Mouse (Mus musculus): ENCODE results near the gene Lhx5. TPM values are rescaled to one million over a fixed set of nuclear protein-coding genes. Genes with fewer than 3 reads are reported as not detected.
A peak's percentile ranks its signal among the peaks of the same experiment; 100 is the strongest.

Gene Lhx5
- 63.0 and 67.2 TPM in 2 replicates for polyA plus RNA-seq (2016; fragmentation: Nextera tagmentation; extraction: Ambion mirVana)

- Histone ChIP-seq H3K36me3 (no peaks in the 10 kb centered on the region), H3K9me3 (replicated peaks) (no peaks in the 10 kb centered on the region), H3K27me3 (peaks cover 96% of the 10 kb centered on the region), H3K27ac (peak within 1 kb of the TSS; percentile 92), H3K4me3 (peak within 1 kb of the TSS; percentile 55), H3K9ac (peak within 1 kb of the TSS; percentile 87), H3K4me2 (replicated peaks) (peak within 1 kb of the TSS; percentile 59), H3K4me1 (peaks cover 24% of the 10 kb centered on the region)
- 1% methylated on average over 69 of the region's 69 CpGs for WGBS
- peak; percentile 74 for ATAC-seq (ENCODE audit: low FRiP score)
Observed at GRCm38 (mm10) chr5:120431649-120432485, at the start of gene Lhx5. Lhx5 (plus strand) TSS chr5:120431699.

DNA sequence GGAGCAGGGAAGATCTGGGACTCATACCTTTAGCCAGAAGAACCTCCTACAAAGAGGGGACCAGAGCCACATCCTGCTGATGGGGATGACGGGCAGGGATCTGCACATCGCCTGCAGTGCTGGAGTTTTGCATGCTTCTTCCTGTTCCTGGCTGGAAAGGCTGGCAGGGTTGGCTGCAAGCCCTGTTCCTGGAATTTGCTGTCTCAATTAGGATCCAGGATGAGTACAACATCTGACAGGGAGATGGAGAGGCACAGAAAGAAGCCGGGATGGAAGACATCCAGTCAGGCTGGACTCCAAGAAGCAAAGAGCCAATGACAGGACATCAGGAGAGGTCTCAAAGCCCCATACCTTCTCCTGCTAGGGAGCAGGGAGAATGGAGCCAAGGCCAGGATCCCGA, 45.1 kb upstream of the Lhx5 start:
- Histone ChIP-seq H3K4me3 (no peak overlapping the region), H3K27me3 (peaks cover 20% of the 10 kb centered on the region), H3K9me3 (replicated peaks) (no peaks in the 10 kb centered on the region), H3K27ac (no peak overlapping the region), H3K4me1 (peaks cover 12% of the 10 kb centered on the region), H3K9ac (no peak overlapping the region), H3K36me3 (no peaks in the 10 kb centered on the region), H3K4me2 (replicated peaks) (no peak overlapping the region)
- 87% methylated on average over 4 of the region's 4 CpGs for WGBS
- ATAC-seq (ENCODE audit: low FRiP score), result no peak

DNA sequence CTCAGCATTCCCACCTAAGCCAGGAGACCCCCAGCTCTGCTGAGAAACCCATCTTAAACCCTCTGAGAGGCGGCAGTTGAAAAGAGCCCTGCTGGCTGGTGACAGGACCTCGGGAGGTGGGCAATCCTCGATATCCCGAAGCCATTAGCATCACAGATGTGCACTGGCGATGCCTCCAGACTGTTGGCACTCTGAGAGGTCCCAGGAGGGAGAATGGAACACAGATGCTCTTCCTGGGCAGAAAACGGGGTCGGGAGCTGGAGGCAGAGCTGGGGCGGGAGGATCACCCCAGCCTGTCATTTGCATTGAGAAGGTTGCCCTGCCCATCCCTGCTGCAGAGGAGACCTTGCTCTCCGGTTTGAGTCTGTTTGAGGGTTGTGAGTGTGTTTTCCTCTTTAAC, 42.7 kb upstream of the Lhx5 start:
- Histone ChIP-seq H3K4me3 (no peak overlapping the region), H3K4me2 (replicated peaks) (no peak overlapping the region), H3K9ac (no peak overlapping the region), H3K27me3 (peaks cover 14% of the 10 kb centered on the region; the same call in 1 of the 2 replicates), H3K27ac (peak overlapping the region; percentile 6; the same call in 1 of the 2 replicates), H3K9me3 (replicated peaks) (no peaks in the 10 kb centered on the region), H3K36me3 (no peaks in the 10 kb centered on the region), H3K4me1 (peaks cover 8% of the 10 kb centered on the region)
- WGBS, result 26% methylated on average over 9 of the region's 9 CpGs
- no peak for ATAC-seq (ENCODE audit: low FRiP score)

GRCm38 (mm10) chr5:120389973-120390372, 41.5 kb upstream of the Lhx5 start:
- 74% methylated on average over 2 of the region's 2 CpGs for WGBS
- Histone ChIP-seq H3K9me3 (replicated peaks) (no peaks in the 10 kb centered on the region), H3K27ac (peak overlapping the region; percentile 17; the same call in 1 of the 2 replicates), H3K9ac (no peak overlapping the region), H3K27me3 (peaks cover 22% of the 10 kb centered on the region; the same call in 1 of the 2 replicates), H3K4me2 (replicated peaks) (no peak overlapping the region), H3K4me3 (no peak overlapping the region), H3K4me1 (peaks cover 19% of the 10 kb centered on the region), H3K36me3 (no peaks in the 10 kb centered on the region)
- no peak for ATAC-seq (ENCODE audit: low FRiP score)

GRCm38 (mm10) chr5:120393871-120394667, 37.4 kb upstream of the Lhx5 start:
- Histone ChIP-seq H3K9me3 (replicated peaks) (no peaks in the 10 kb centered on the region), H3K27ac (peak overlapping the region; percentile 89), H3K4me1 (peaks cover 26% of the 10 kb centered on the region), H3K27me3 (peaks cover 41% of the 10 kb centered on the region), H3K4me3 (no peak overlapping the region), H3K36me3 (no peaks in the 10 kb centered on the region), H3K9ac (no peak overlapping the region), H3K4me2 (replicated peaks) (0 out of 2 replicates have a peak overlapping the region, but pooled peaks have one; percentile 15)
- 11% methylated on average over 25 of the region's 25 CpGs for WGBS
- peak; percentile 81 for ATAC-seq (ENCODE audit: low FRiP score)

GRCm38 (mm10) chr5:120397988-120398387, 33.5 kb upstream of the Lhx5 start:
- ATAC-seq (ENCODE audit: low FRiP score), result no peak
- H3K4me2 ChIP-seq (replicated peaks), result peak overlapping the region; percentile 13; the same call in 1 of the 2 replicates

GRCm38 (mm10) chr5:120404831-120405591, 26.5 kb upstream of the Lhx5 start:
- 75% methylated on average over 12 of the region's 12 CpGs for WGBS
- no peak for ATAC-seq (ENCODE audit: low FRiP score)

More at GRCm38 (mm10) chr5:120397988-120398387, 33.5 kb upstream of the Lhx5 start:
- Histone ChIP-seq H3K4me1 (peaks cover 24% of the 10 kb centered on the region), H3K27me3 (peaks cover 53% of the 10 kb centered on the region), H3K27ac (peak overlapping the region; percentile 67), H3K9ac (no peak overlapping the region; the same call in 1 of the 2 replicates), H3K4me3 (no peak overlapping the region), H3K36me3 (no peaks in the 10 kb centered on the region), H3K9me3 (replicated peaks) (no peaks in the 10 kb centered on the region)
- 5% methylated on average over 13 of the region's 13 CpGs for WGBS

GRCm38 (mm10) chr5:120408933-120409332, 22.6 kb upstream of the Lhx5 start:
- peaks cover 8% of the 10 kb centered on the region; the same call in 1 of the 2 replicates for H3K9me3 ChIP-seq (replicated peaks)
- peak; percentile 65 for ATAC-seq (ENCODE audit: low FRiP score)
- peak overlapping the region; percentile 94 for H3K27ac ChIP-seq
- WGBS, result 67% methylated on average over 14 of the region's 14 CpGs
- H3K4me1 ChIP-seq, result peaks cover 20% of the 10 kb centered on the region
- peak overlapping the region; percentile 53 for H3K4me2 ChIP-seq (replicated peaks)
- H3K9ac ChIP-seq, result peak overlapping the region; percentile 49; the same call in 1 of the 2 replicates
- H3K4me3 ChIP-seq, result peak overlapping the region; percentile 29; the same call in 1 of the 2 replicates
- H3K27me3 ChIP-seq, result peaks cover 57% of the 10 kb centered on the region
- no peaks in the 10 kb centered on the region for H3K36me3 ChIP-seq

More at GRCm38 (mm10) chr5:120404831-120405591, 26.5 kb upstream of the Lhx5 start:
- Histone ChIP-seq H3K27ac (no peak overlapping the region; the same call in 1 of the 2 replicates), H3K4me1 (peaks cover 14% of the 10 kb centered on the region), H3K36me3 (no peaks in the 10 kb centered on the region), H3K4me2 (replicated peaks) (no peak overlapping the region), H3K9ac (no peak overlapping the region), H3K27me3 (peaks cover 36% of the 10 kb centered on the region), H3K4me3 (no peak overlapping the region), H3K9me3 (replicated peaks) (no peaks in the 10 kb centered on the region)

- peak; percentile 76 for ATAC-seq (ENCODE audit: low FRiP score)
- peak overlapping the region; percentile 49; the same call in 1 of the 2 replicates for H3K9ac ChIP-seq
- peak overlapping the region; percentile 94 for H3K27ac ChIP-seq
- H3K27me3 ChIP-seq, result peaks cover 62% of the 10 kb centered on the region
- peak overlapping the region; percentile 29 for H3K4me3 ChIP-seq
- H3K4me2 ChIP-seq (replicated peaks), result peak overlapping the region; percentile 53
- 1% methylated on average over 41 of the region's 41 CpGs for WGBS
- H3K9me3 ChIP-seq (replicated peaks), result peaks cover 8% of the 10 kb centered on the region; the same call in 1 of the 2 replicates
- H3K4me1 ChIP-seq, result peaks cover 20% of the 10 kb centered on the region
- H3K36me3 ChIP-seq, result no peaks in the 10 kb centered on the region
Observed at GRCm38 (mm10) chr5:120409385-120410378, 21.8 kb upstream of the Lhx5 start.

- H3K4me1 ChIP-seq, result peaks cover 20% of the 10 kb centered on the region
- H3K9ac ChIP-seq, result no peak overlapping the region
- H3K9me3 ChIP-seq (replicated peaks), result peaks cover 8% of the 10 kb centered on the region; the same call in 1 of the 2 replicates
- no peak for ATAC-seq (ENCODE audit: low FRiP score)
- no peaks in the 10 kb centered on the region for H3K36me3 ChIP-seq
- no peak overlapping the region for H3K4me2 ChIP-seq (replicated peaks)
- 82% methylated on average over 6 of the region's 6 CpGs for WGBS
- H3K27ac ChIP-seq, result no peak overlapping the region
- peaks cover 70% of the 10 kb centered on the region for H3K27me3 ChIP-seq
- H3K4me3 ChIP-seq, result no peak overlapping the region
Observed at GRCm38 (mm10) chr5:120413436-120413835, 18.1 kb upstream of the Lhx5 start.
